Mouse (Mus musculus) embryonic fibroblast, embryonic 13.5 days (primary cell): ENCODE results near the gene Syn3.

ENCODE experiments used
- CTCF ChIP-seq: IDR thresholded peaks from 2 replicates; pipeline ENCODE4 v1.5.1; 2011; ENCODE audit warnings: mild to moderate bottlenecking, control low read depth, low read length, moderate library complexity, borderline replicate concordance; ENCODE audit not compliant: insufficient read depth
- POLR2A ChIP-seq: IDR thresholded peaks from 2 replicates; pipeline ENCODE4 v1.6.1; 2011; ENCODE audit warnings: low read depth, mild to moderate bottlenecking, control low read depth, low read length, moderate library complexity

DNA sequence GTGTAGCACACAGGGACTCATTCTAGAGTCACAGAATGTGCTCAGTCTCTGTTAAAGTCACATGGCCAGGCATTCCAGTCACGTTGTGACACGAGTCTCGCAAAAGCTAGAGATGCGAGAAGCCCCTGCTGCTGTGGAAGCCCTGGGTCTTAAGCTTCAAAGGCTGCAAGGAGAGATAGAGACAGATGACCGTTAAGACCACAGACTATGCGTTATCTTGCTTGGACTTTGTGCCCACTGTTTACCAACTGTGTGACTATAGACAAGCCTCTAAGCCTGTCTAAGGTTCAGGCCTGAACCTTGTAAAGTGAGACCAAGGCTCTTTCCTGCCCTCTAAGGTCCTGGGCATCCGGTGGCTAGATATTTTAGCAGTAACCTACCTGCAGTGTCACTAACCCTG, 156.0 kb downstream of the Syn3 start:
- no peak for TF ChIP-seq CTCF
- no peak for TF ChIP-seq POLR2A
